ENCODE assay signal across 18 mouse cellular contexts in genomic region chr16:56884811-56885210, GRCm38 (mm10). TPM values are rescaled to one million over a fixed set of nuclear protein-coding genes. Genes with fewer than 3 reads are reported as not detected.
A peak's percentile ranks its signal among the peaks of the same experiment; 100 is the strongest.
DNase-seq lines count a peak whose midpoint lies in the region; ATAC-seq and TF ChIP-seq lines count a peak whose summit lies in the region.
"Had no signal": no experiment of that assay in that cellular context is flagged by ENCODE, and none has a peak within 500 bp of the region (broad histone marks: within the 10 kb centered on the region; RNA-seq: fewer than 3 reads in every experiment).

No protein-coding gene starts in this region.

- H3K9me3 ChIP-seq in heart, embryonic 16.5 days (replicated peaks; ENCODE audit: control insufficient read depth, low read length): no peaks in the 10 kb centered on the region
- H3K9me3 ChIP-seq in lung, embryonic 15.5 days: no peaks in the 10 kb centered on the region
- no peaks in the 10 kb centered on the region for H3K9me3 ChIP-seq in intestine, embryonic 16.5 days (ENCODE audit: control insufficient read depth, low read length)
- no peaks in the 10 kb centered on the region for H3K9me3 ChIP-seq in stomach, postnatal 0 days (ENCODE audit: control insufficient read depth, low read length)
- H3K9me3 ChIP-seq in liver, embryonic 12.5 days (replicated peaks): no peaks in the 10 kb centered on the region
- H3K9me3 ChIP-seq: forebrain, embryonic 15.5 days; heart, embryonic 12.5 days; hindbrain, embryonic 13.5 days; megakaryocyte, embryonic 14.5 days had no signal

- peaks cover 2% of the 10 kb centered on the region for H3K4me1 ChIP-seq in heart, embryonic 16.5 days (ENCODE audit: control insufficient read depth, insufficient read depth, low read length)
- peaks cover 4% of the 10 kb centered on the region; the same call in 1 of the 2 replicates for H3K4me1 ChIP-seq in lung, embryonic 15.5 days
- H3K4me1 ChIP-seq in lung, adult 2 months (ENCODE audit: control insufficient read depth, insufficient read depth, low read length): no peaks in the 10 kb centered on the region
- no peaks in the 10 kb centered on the region for H3K4me1 ChIP-seq in intestine, embryonic 16.5 days (ENCODE audit: control insufficient read depth, insufficient read depth, low read length)
- H3K4me1 ChIP-seq in stomach, postnatal 0 days (replicated peaks; ENCODE audit: control insufficient read depth, insufficient read depth): no peaks in the 10 kb centered on the region
- 0 out of 2 replicates have a peak, but pooled peaks cover 6% of the 10 kb centered on the region for H3K4me1 ChIP-seq in liver, embryonic 12.5 days
- H3K4me1 ChIP-seq: forebrain, embryonic 15.5 days had no signal

- H3K9ac ChIP-seq in heart, embryonic 16.5 days (ENCODE audit: low read length): no peak overlapping the region
- H3K9ac ChIP-seq in lung, embryonic 15.5 days: no peak overlapping the region
- H3K9ac ChIP-seq in intestine, embryonic 16.5 days (ENCODE audit: low read depth, low read length): no peak overlapping the region
- H3K9ac ChIP-seq in stomach, postnatal 0 days (ENCODE audit: low read length): no peak overlapping the region
- no peak overlapping the region for H3K9ac ChIP-seq in liver, embryonic 12.5 days
- H3K9ac ChIP-seq: forebrain, embryonic 15.5 days; heart, embryonic 12.5 days; hindbrain, embryonic 13.5 days; liver, embryonic 14.5 days had no signal

- ATAC-seq in heart, embryonic 16.5 days (replicated peaks; ENCODE audit: extremely low read depth, insufficient read depth, low FRiP score): no peak
- no peak for ATAC-seq in lung, embryonic 15.5 days (ENCODE audit: borderline replicate concordance, extremely low read depth, low FRiP score, low TSS enrichment)
- no peak for ATAC-seq in intestine, embryonic 16.5 days
- no peak for ATAC-seq in stomach, postnatal 0 days (ENCODE audit: low FRiP score, low TSS enrichment)
- no peak for ATAC-seq in liver, embryonic 12.5 days
- ATAC-seq: forebrain, embryonic 15.5 days; midbrain, embryonic 16.5 days had no signal

- TF ChIP-seq POLR2A in lung, adult 2 months (IDR thresholded peaks at IDR 0.05; ENCODE audit: borderline replicate concordance, extremely low read depth, low read depth, low read length): no peak

- no peak overlapping the region; the same call in 1 of the 2 replicates for H3K4me3 ChIP-seq in heart, embryonic 16.5 days (ENCODE audit: low read length)
- peak overlapping the region; percentile 18 for H3K4me3 ChIP-seq in lung, embryonic 15.5 days
- no peak overlapping the region for H3K4me3 ChIP-seq in lung, adult 2 months (replicated peaks; ENCODE audit: extremely low read depth, low read depth, low read length)
- no peak overlapping the region for H3K4me3 ChIP-seq in intestine, embryonic 16.5 days (ENCODE audit: low read length)
- peak overlapping the region; percentile 50 for H3K4me3 ChIP-seq in stomach, postnatal 0 days (ENCODE audit: low read depth, low read length)
- H3K4me3 ChIP-seq in liver, embryonic 12.5 days: no peak overlapping the region
- H3K4me3 ChIP-seq: erythroblast, embryonic 14.5 days; forebrain, embryonic 15.5 days; hindbrain, embryonic 13.5 days; megakaryocyte, embryonic 14.5 days had no signal

- 77% methylated on average over 6 of the region's 6 CpGs for WGBS in heart, embryonic 16.5 days
- 72% methylated on average over 6 of the region's 6 CpGs for WGBS in lung, embryonic 15.5 days
- WGBS in lung, adult 2 months: 81% methylated on average over 6 of the region's 6 CpGs
- 84% methylated on average over 6 of the region's 6 CpGs for WGBS in intestine, embryonic 16.5 days
- WGBS in stomach, postnatal 0 days: 66% methylated on average over 6 of the region's 6 CpGs
- WGBS in liver, embryonic 12.5 days (ENCODE audit: insufficient replicate concordance): 84% methylated on average over 6 of the region's 6 CpGs

- no peak for TF ChIP-seq EP300 in stomach, postnatal 0 days (optimal IDR thresholded peaks at IDR 0.05)

- no peaks in the 10 kb centered on the region for H3K27me3 ChIP-seq in heart, embryonic 16.5 days (ENCODE audit: control insufficient read depth, insufficient read depth, low read length)
- H3K27me3 ChIP-seq in lung, embryonic 15.5 days: no peaks in the 10 kb centered on the region
- no peaks in the 10 kb centered on the region for H3K27me3 ChIP-seq in intestine, embryonic 16.5 days (replicated peaks; ENCODE audit: control insufficient read depth, insufficient read depth, low read length)
- H3K27me3 ChIP-seq in stomach, postnatal 0 days (ENCODE audit: control insufficient read depth, insufficient read depth, low read length): no peaks in the 10 kb centered on the region
- H3K27me3 ChIP-seq in liver, embryonic 12.5 days (replicated peaks): peaks cover 5% of the 10 kb centered on the region; the same call in 1 of the 2 replicates
- H3K27me3 ChIP-seq: forebrain, embryonic 15.5 days; heart, embryonic 12.5 days; hindbrain, embryonic 13.5 days; megakaryocyte, embryonic 14.5 days had no signal

- TF ChIP-seq CTCF in lung, adult 2 months (IDR thresholded peaks at IDR 0.05; ENCODE audit: insufficient read depth, low read length): no peak
- TF ChIP-seq CTCF in stomach, postnatal 0 days (IDR thresholded peaks at IDR 0.05; ENCODE audit: low read depth): no peak

- no peaks in the 10 kb centered on the region for H3K36me3 ChIP-seq in heart, embryonic 16.5 days (ENCODE audit: control insufficient read depth, insufficient read depth)
- no peaks in the 10 kb centered on the region for H3K36me3 ChIP-seq in lung, embryonic 15.5 days
- H3K36me3 ChIP-seq in intestine, embryonic 16.5 days (ENCODE audit: control insufficient read depth, insufficient read depth, low read length): no peaks in the 10 kb centered on the region
- no peaks in the 10 kb centered on the region for H3K36me3 ChIP-seq in stomach, postnatal 0 days (ENCODE audit: control insufficient read depth, insufficient read depth, low read length)
- H3K36me3 ChIP-seq in liver, embryonic 12.5 days: no peaks in the 10 kb centered on the region
- H3K36me3 ChIP-seq: forebrain, embryonic 15.5 days; heart, embryonic 12.5 days; hindbrain, embryonic 13.5 days had no signal

- H3K27ac ChIP-seq in heart, embryonic 16.5 days (ENCODE audit: low read length): no peak overlapping the region
- no peak overlapping the region for H3K27ac ChIP-seq in lung, embryonic 15.5 days
- no peak overlapping the region for H3K27ac ChIP-seq in intestine, embryonic 16.5 days (ENCODE audit: low read length)
- H3K27ac ChIP-seq in stomach, postnatal 0 days (replicated peaks): no peak overlapping the region
- H3K27ac ChIP-seq in liver, embryonic 12.5 days: no peak overlapping the region
- H3K27ac ChIP-seq: forebrain, embryonic 15.5 days; hindbrain, embryonic 13.5 days; liver, embryonic 14.5 days had no signal

- peak overlapping the region; percentile 23; the same call in 1 of the 2 replicates for H3K4me2 ChIP-seq in heart, embryonic 16.5 days (ENCODE audit: low read depth, low read length)
- peak overlapping the region; percentile 61 for H3K4me2 ChIP-seq in lung, embryonic 15.5 days
- peak overlapping the region; percentile 15 for H3K4me2 ChIP-seq in intestine, embryonic 16.5 days (ENCODE audit: low read depth, low read length)
- peak overlapping the region; percentile 64 for H3K4me2 ChIP-seq in stomach, postnatal 0 days (replicated peaks; ENCODE audit: low read depth)
- no peak overlapping the region for H3K4me2 ChIP-seq in liver, embryonic 12.5 days
- H3K4me2 ChIP-seq: hindbrain, embryonic 13.5 days had no signal

- DNase-seq in heart, adult 11 months: no peak
- DNase-seq in lung, adult 2 months: no peak
- no peak for DNase-seq in stomach, postnatal 0 days (ENCODE audit: low spot score)
- DNase-seq: adrenal gland, postnatal 14 days; cerebellum, adult 8-10 months; kidney, adult 8-10 months; layer of hippocampus, adult 9-11 months had no signal

RNA-seq across cellular contexts. Expression of gene Tmem45a, which starts 1.2 kb away (rescaled TPM):
- polyA plus RNA-seq in heart, embryonic 16.5 days (2015; fragmentation: Nextera tagmentation; extraction: Ambion mirVana): 15.8 and 18.3 TPM in 2 replicates
- 39.7 and 41.2 TPM in 2 replicates for polyA plus RNA-seq in lung, embryonic 15.5 days (2015; fragmentation: Nextera tagmentation; extraction: Ambion mirVana)
- 2.2 and 5.1 TPM in 2 replicates for polyA plus RNA-seq in lung, adult 2 months (2012; rRNA removed)
- polyA plus RNA-seq in intestine, embryonic 16.5 days (2015; fragmentation: Nextera tagmentation; extraction: Ambion mirVana): 27.0 and 29.8 TPM in 2 replicates
- polyA plus RNA-seq in stomach, postnatal 0 days (2015; fragmentation: Nextera tagmentation; extraction: Ambion mirVana): 48.9 and 53.3 TPM in 2 replicates
- 2.1 and 2.5 TPM in 2 replicates for polyA plus RNA-seq in liver, embryonic 12.5 days (2016; fragmentation: Nextera tagmentation; extraction: Ambion mirVana)
- polyA plus RNA-seq: erythroblast, embryonic 14.5 days had no signal

RNA-seq across cellular contexts. Expression of gene Lnp1, which starts 43.0 kb away (rescaled TPM):
- polyA plus RNA-seq in heart, embryonic 16.5 days (2015; fragmentation: Nextera tagmentation; extraction: Ambion mirVana): 0.31 and 0.53 TPM in 2 replicates
- 0.25 and 0.39 TPM in 2 replicates for polyA plus RNA-seq in lung, embryonic 15.5 days (2015; fragmentation: Nextera tagmentation; extraction: Ambion mirVana)
- not detected in 2 replicates for polyA plus RNA-seq in lung, adult 2 months (2012; rRNA removed)
- polyA plus RNA-seq in intestine, embryonic 16.5 days (2015; fragmentation: Nextera tagmentation; extraction: Ambion mirVana): not detected in 2 replicates
- polyA plus RNA-seq in stomach, postnatal 0 days (2015; fragmentation: Nextera tagmentation; extraction: Ambion mirVana): not detected in 2 replicates
- not detected in 2 replicates for polyA plus RNA-seq in liver, embryonic 12.5 days (2016; fragmentation: Nextera tagmentation; extraction: Ambion mirVana)
- polyA plus RNA-seq: erythroblast, embryonic 14.5 days; liver, embryonic 14.5 days; midbrain, embryonic 16.5 days had no signal

Comparison
In these comparisons a context has a peak if more than half of its experiments do, and no peak if none do; other contexts are left out.
1. H3K4me3 ChIP-seq: peak in lung, embryonic 15.5 days (single experiment) and stomach, postnatal 0 days (single experiment); none in heart, embryonic 16.5 days (single experiment), lung, adult 2 months (single experiment), intestine, embryonic 16.5 days (single experiment) and liver, embryonic 12.5 days (single experiment).